Mouse (Mus musculus) forebrain, embryonic 11.5 days (tissue): ENCODE measurements at regions not wholly inside any gene's neighbourhood (a gene's known extent, or its start where the extent isn't known, plus 50 kb on each side); places are given as distances from the start of the nearest gene placed in this dataset.

Source experiments
- ATAC-seq: fragments of 200-750 bp; cut with Nextera tagmentation; replicated peaks from 2 replicates; pipeline ENCODE4 v1.8.0; 2017; ENCODE audit warnings: moderate TSS enrichment; ENCODE audit not compliant: low FRiP score
- DNase-seq: peaks from one replicate; pipeline ENCODE4 v3.0.0-alpha.2; 2017; ENCODE audit warnings: low spot score
- H3K27ac ChIP-seq: fragments of 300-500 bp; sonication (generic); 2 replicates; pipeline ENCODE4 v1.5.1; 2014; ENCODE audit warnings: low read depth, low read length
- H3K27me3 ChIP-seq: fragments of 300-500 bp; sonication (generic); 2 replicates; pipeline ENCODE4 v1.6.1; 2014; ENCODE audit warnings: mild to moderate bottlenecking, low read length, mixed read lengths; ENCODE audit not compliant: control insufficient read depth, insufficient read depth
- H3K36me3 ChIP-seq: fragments of 300-500 bp; sonication (generic); 2 replicates; pipeline ENCODE4 v1.6.1; 2014; ENCODE audit warnings: mild to moderate bottlenecking, low read length, moderate library complexity, mixed read lengths; ENCODE audit not compliant: control insufficient read depth, insufficient read depth
- H3K4me1 ChIP-seq: fragments of 300-500 bp; sonication (generic); replicated peaks from 2 replicates; pipeline ENCODE4 v1.6.1; 2014; ENCODE audit warnings: low read length, mixed read lengths; ENCODE audit not compliant: control insufficient read depth, insufficient read depth
- H3K4me2 ChIP-seq: fragments of 300-500 bp; sonication (generic); 2 replicates; pipeline ENCODE4 v1.6.1; 2014; ENCODE audit warnings: low read depth, mild to moderate bottlenecking, low read length, moderate library complexity, mixed read lengths; ENCODE audit not compliant: severe bottlenecking
- H3K4me3 ChIP-seq: fragments of 300-500 bp; sonication (generic); 2 replicates; pipeline ENCODE4 v1.5.1; 2014; ENCODE audit warnings: low read depth, low read length
- H3K9ac ChIP-seq: fragments of 300-500 bp; sonication (generic); 2 replicates; pipeline ENCODE4 v1.6.1; 2014; ENCODE audit warnings: low read length
- H3K9me3 ChIP-seq: fragments of 300-500 bp; sonication (generic); 2 replicates; pipeline ENCODE4 v1.6.1; 2016; ENCODE audit warnings: low read length, mixed read lengths; ENCODE audit not compliant: control insufficient read depth
- WGBS: fragments of 180-500 bp; shearing (Covaris S2); extraction: QIAGEN DNeasy Blood & Tissue Kit; methylation state at CpG from one replicate; pipeline ENCODE4 v1.1.7; 2014; 5-methylcytosine and 5-hydroxymethylcytosine counted together

GRCm38 (mm10) chr4:95476071-95476724 lies 81.1 kb upstream of the Fggy start:
- Histone ChIP-seq H3K27ac (no peak overlapping the region), H3K4me3 (no peak overlapping the region), H3K9ac (no peak overlapping the region), H3K4me1 (no peaks in the 10 kb centered on the region), H3K36me3 (no peaks in the 10 kb centered on the region), H3K27me3 (no peaks in the 10 kb centered on the region), H3K4me2 (no peak overlapping the region), H3K9me3 (no peaks in the 10 kb centered on the region)
- 67% methylated on average over 12 of the region's 12 CpGs for WGBS
- DNase-seq (no peak), ATAC-seq (no peak)

GRCm38 (mm10) chr4:95483571-95483970 lies 73.7 kb upstream of the Fggy start:
- Histone ChIP-seq H3K4me2 (no peak overlapping the region), H3K9me3 (no peaks in the 10 kb centered on the region), H3K4me3 (no peak overlapping the region), H3K27ac (no peak overlapping the region), H3K4me1 (no peaks in the 10 kb centered on the region), H3K9ac (no peak overlapping the region), H3K27me3 (no peaks in the 10 kb centered on the region), H3K36me3 (no peaks in the 10 kb centered on the region)
- no peak for DNase-seq
- no peak for ATAC-seq
- WGBS = 84% methylated on average over 6 of the region's 6 CpGs

- ATAC-seq (no peak), DNase-seq (no peak)
- no peak overlapping the region for H3K4me2 ChIP-seq
- H3K4me1 ChIP-seq = no peaks in the 10 kb centered on the region
- 92% methylated on average over 7 of the region's 7 CpGs for WGBS
- no peak overlapping the region for H3K27ac ChIP-seq
- no peaks in the 10 kb centered on the region for H3K27me3 ChIP-seq
- no peak overlapping the region for H3K9ac ChIP-seq
- no peak overlapping the region for H3K4me3 ChIP-seq
- no peaks in the 10 kb centered on the region for H3K9me3 ChIP-seq
- no peaks in the 10 kb centered on the region for H3K36me3 ChIP-seq
These were observed 70.0 kb upstream of the Fggy start for GRCm38 (mm10) chr4:95487323-95487722.

GRCm38 (mm10) chr4:95487969-95488368 lies 69.3 kb upstream of the Fggy start:
- Histone ChIP-seq H3K4me3 (no peak overlapping the region), H3K27ac (no peak overlapping the region), H3K4me1 (no peaks in the 10 kb centered on the region), H3K4me2 (no peak overlapping the region), H3K27me3 (no peaks in the 10 kb centered on the region), H3K9ac (no peak overlapping the region), H3K9me3 (no peaks in the 10 kb centered on the region), H3K36me3 (no peaks in the 10 kb centered on the region)
- WGBS = 80% methylated on average over 1 of the region's 1 CpGs
- DNase-seq (no peak), ATAC-seq (no peak)

- Histone ChIP-seq H3K27me3 (no peaks in the 10 kb centered on the region), H3K4me2 (no peak overlapping the region), H3K4me3 (no peak overlapping the region), H3K4me1 (no peaks in the 10 kb centered on the region), H3K27ac (no peak overlapping the region), H3K36me3 (no peaks in the 10 kb centered on the region), H3K9ac (no peak overlapping the region), H3K9me3 (no peaks in the 10 kb centered on the region)
- WGBS = 82% methylated on average over 2 of the region's 2 CpGs
- ATAC-seq = no peak
- no peak for DNase-seq
These were observed 68.2 kb upstream of the Fggy start for GRCm38 (mm10) chr4:95489059-95489458.

- ATAC-seq = no peak
- Histone ChIP-seq H3K9ac (no peak overlapping the region), H3K9me3 (no peaks in the 10 kb centered on the region), H3K4me2 (no peak overlapping the region), H3K27me3 (no peaks in the 10 kb centered on the region), H3K36me3 (no peaks in the 10 kb centered on the region), H3K4me3 (no peak overlapping the region), H3K4me1 (no peaks in the 10 kb centered on the region), H3K27ac (no peak overlapping the region)
- DNase-seq = no peak
- WGBS = 96% methylated on average over 3 of the region's 3 CpGs
These were observed 57.0 kb upstream of the Fggy start for GRCm38 (mm10) chr4:95500265-95500664.

- 44% methylated on average over 2 of the region's 2 CpGs for WGBS
- Histone ChIP-seq H3K27ac (no peak overlapping the region), H3K36me3 (no peaks in the 10 kb centered on the region), H3K4me1 (no peaks in the 10 kb centered on the region), H3K9ac (no peak overlapping the region), H3K4me2 (no peak overlapping the region), H3K4me3 (no peak overlapping the region), H3K9me3 (no peaks in the 10 kb centered on the region), H3K27me3 (no peaks in the 10 kb centered on the region)
- DNase-seq (no peak), ATAC-seq (no peak)
These were observed 56.1 kb upstream of the Fggy start for GRCm38 (mm10) chr4:95501164-95501563.

- H3K4me2 ChIP-seq = no peak overlapping the region
These were observed 50.0 kb upstream of the Fggy start for GRCm38 (mm10) chr4:95507141-95507945.

More at GRCm38 (mm10) chr4:95507141-95507945, 50.0 kb upstream of the Fggy start:
- Histone ChIP-seq H3K36me3 (no peaks in the 10 kb centered on the region), H3K27ac (no peak overlapping the region), H3K4me3 (no peak overlapping the region), H3K9me3 (no peaks in the 10 kb centered on the region), H3K4me1 (no peaks in the 10 kb centered on the region), H3K9ac (no peak overlapping the region), H3K27me3 (no peaks in the 10 kb centered on the region)
- 80% methylated on average over 7 of the region's 7 CpGs for WGBS
- DNase-seq (no peak), ATAC-seq (no peak)
